Mouse (Mus musculus) urinary bladder, postnatal 4 days (tissue): ENCODE measurements around the gene Gm5134.

Source experiments
- DNase-seq, 2 experiments: peaks; one replicate each; pipeline ENCODE4 v3.0.0; 2021 to 2022; ENCODE audit warnings: low spot score in 2 of 2

Gene Gm5134

DNA sequence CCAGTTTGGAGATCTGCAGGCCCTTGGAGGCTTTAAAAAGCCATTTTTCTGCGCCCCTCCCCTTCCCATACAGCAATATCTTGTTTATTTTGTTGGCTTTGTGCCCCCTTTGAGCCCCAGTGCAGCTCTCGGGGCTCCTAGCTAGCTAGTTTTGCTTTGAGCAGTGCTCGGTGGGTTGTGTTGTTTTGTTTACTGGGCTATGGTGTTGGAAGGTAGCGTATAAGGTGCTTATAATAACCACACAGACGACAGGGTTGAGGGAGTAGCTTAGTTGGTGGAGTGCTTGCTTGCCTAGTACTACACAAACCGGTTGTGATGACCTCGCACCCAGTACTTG is 78.8 kb downstream of the Gm5134 start:
- DNase-seq: no peak

- no peak for DNase-seq
Measured at GRCm38 (mm10) chr10:76034001-76034600, 79.8 kb downstream of the Gm5134 start.

GRCm38 (mm10) chr10:76035277-76035676 is 81.0 kb downstream of the Gm5134 start:
- no peak for DNase-seq

DNA sequence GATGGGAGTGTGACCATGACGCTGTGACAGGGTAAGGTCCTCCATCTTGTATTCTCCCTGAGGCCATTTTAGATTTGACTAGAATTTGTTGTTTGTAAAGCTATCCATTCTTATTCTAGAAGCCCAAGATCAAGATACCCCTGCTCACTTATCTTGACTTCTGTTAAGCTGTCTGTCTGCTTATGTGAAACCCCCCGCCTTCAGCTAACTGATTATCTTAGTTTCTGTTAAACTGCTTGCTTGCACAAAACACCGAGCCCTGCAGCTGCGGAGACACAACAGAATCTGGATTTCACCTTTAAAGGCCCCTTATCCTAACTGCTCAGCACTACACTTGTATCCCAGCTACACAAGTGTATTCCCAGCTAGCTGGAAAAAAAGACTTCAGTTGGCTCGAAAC is 82.6 kb downstream of the Gm5134 start:
- DNase-seq: no peak

DNA sequence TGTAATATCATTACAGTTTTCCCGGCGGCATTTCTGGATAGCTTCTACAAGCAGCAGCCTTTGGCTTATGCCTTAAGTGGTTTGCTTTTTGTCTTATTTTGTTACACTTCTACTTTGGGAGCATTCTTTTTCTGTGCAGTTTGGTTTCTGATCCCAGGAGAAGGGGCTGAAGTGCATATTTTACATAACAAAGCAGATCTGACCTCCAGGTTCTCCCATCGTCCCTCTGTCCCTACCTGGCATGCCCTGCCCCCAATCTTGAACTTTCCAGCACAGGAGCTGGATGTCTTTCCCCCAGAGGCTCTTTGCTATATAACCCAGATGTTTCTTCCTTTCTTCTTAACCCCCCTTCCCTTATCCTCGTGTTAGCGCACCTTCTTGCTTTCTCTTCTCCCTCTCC is 91.0 kb downstream of the Gm5134 start:
- no peak for DNase-seq

DNA sequence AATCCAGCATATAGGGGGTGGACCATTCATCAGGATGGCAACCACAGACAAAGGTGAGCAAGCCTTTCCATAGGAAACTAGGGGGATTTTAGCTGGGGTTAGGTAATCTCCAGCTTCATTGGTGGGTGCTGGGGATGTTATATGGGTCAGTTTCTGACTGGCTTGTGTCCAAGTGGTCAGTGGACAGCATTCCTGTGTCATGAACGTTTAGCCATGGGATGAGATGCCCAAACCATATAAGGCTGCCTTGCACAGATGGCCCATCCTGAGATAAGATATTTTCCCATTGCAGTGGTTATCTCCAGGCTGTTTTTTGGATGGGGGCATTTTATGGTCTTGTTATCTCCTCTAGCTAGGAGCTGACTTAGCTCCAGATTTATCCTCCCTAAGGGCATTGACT is 92.4 kb downstream of the Gm5134 start:
- no peak for DNase-seq

DNA sequence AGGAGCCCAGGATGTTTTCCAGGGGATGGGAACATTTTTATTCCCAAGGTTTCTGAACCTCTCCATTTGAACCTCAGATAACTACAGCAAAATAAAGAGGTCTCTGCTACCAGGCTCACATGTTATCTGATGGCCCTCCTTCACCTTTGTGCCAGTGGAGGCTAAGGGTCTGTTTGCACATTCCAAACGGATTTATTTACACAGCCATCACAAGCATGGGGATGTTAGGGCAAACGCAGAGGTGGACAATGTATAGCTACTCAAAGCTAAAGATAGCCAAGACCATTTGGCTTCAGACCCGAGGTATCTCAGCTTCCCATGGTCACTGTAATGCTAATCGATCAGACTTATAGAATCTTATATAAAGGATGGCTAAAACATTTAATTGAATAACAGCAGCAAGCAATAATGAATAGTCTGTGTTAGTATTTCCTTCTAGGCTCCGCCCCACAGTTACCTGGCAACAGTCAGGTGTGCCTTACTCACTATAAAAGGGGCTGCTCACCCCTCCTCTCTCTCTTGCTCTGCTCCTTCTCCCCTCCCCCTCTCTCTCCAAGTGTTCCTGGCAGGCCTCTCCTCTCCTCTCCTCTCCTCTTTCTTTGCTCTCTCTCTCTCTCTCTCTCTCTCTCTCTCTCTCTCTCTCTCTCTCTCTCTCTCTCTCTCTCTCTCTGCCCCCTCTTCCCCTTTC is 93.0 kb downstream of the Gm5134 start:
- DNase-seq: no peak

DNA sequence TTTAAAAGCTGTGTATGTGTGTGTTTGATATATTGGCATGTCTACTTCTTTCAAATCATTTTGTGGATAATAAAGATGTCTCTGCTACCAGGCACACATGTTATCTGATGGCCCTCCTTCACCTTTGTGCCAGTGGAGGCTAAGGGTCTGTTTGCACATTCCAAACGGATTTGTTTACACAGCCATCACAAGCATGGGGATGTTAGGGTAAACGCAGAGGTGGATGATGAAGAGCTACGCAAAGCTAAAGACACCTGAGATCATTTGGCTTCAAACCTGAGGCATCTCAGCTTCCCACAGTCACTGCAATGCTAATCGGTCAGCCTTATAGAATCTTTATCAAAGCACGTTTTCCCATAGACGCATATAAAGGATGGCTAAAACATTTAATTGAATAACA is 94.7 kb downstream of the Gm5134 start:
- no peak for DNase-seq

DNA sequence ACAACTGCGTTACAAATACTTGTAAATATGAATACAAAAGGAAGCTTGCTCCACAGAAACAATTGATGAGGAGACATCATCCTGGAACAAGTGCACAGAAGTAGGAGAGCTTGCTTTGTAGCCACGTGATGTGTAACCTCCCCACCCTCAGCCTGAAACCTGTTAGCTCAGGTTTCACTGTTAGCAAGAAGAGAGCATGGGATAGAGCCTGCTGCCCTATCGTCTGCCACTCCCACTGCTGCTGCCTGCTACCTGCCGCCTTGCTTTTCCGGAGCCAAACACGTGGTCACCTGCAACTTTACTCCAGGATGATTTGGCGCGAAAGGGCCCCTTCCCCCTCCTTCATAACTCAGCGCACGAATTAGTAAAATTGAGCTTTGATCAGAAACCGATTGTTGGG is 97.5 kb downstream of the Gm5134 start:
- DNase-seq: no peak
